Mouse (Mus musculus) kidney, embryonic 14.5 days (tissue): ENCODE measurements at regions not wholly inside any gene's neighbourhood (a gene's known extent, or its start where the extent isn't known, plus 50 kb on each side); places are given as distances from the start of the nearest gene placed in this dataset.

Source experiments
- ATAC-seq: fragments of 200-750 bp; cut with Nextera tagmentation; 2 replicates; pipeline ENCODE4 v1.8.0; 2017; ENCODE audit warnings: moderate number of reproducible peaks, mild to moderate bottlenecking, moderate TSS enrichment, moderate library complexity; ENCODE audit not compliant: low FRiP score, low TSS enrichment
- H3K27ac ChIP-seq: fragments of 300-500 bp; sonication (generic); 2 replicates; pipeline ENCODE4 v1.5.1; 2014; ENCODE audit warnings: low read depth, mild to moderate bottlenecking, low read length, moderate library complexity, mixed read lengths
- H3K27me3 ChIP-seq: fragments of 300-500 bp; sonication (generic); 2 replicates; pipeline ENCODE4 v1.6.1; 2014; ENCODE audit warnings: mild to moderate bottlenecking, low read length; ENCODE audit not compliant: control insufficient read depth, insufficient read depth
- H3K36me3 ChIP-seq: fragments of 300-500 bp; sonication (generic); 2 replicates; pipeline ENCODE4 v1.6.1; 2014; ENCODE audit warnings: low read length, mixed read lengths; ENCODE audit not compliant: control insufficient read depth, insufficient read depth
- H3K4me1 ChIP-seq: fragments of 300-500 bp; sonication (generic); 2 replicates; pipeline ENCODE4 v1.6.1; 2014; ENCODE audit warnings: low read length, mixed read lengths; ENCODE audit not compliant: control insufficient read depth, insufficient read depth
- H3K4me2 ChIP-seq: fragments of 300-500 bp; sonication (generic); replicated peaks from 2 replicates; pipeline ENCODE4 v1.6.1; 2014; ENCODE audit warnings: low read depth, mild to moderate bottlenecking, low read length
- H3K4me3 ChIP-seq: fragments of 300-500 bp; sonication (generic); 2 replicates; pipeline ENCODE4 v1.5.1; 2014; ENCODE audit warnings: mild to moderate bottlenecking, low read length
- H3K9ac ChIP-seq: fragments of 300-500 bp; sonication (generic); 2 replicates; pipeline ENCODE4 v1.6.1; 2014; ENCODE audit warnings: low read depth, mild to moderate bottlenecking, low read length, moderate library complexity
- H3K9me3 ChIP-seq: fragments of 300-500 bp; sonication (generic); 2 replicates; pipeline ENCODE4 v1.6.1; 2016; ENCODE audit warnings: low read length; ENCODE audit not compliant: control insufficient read depth
- WGBS: fragments of 180-500 bp; shearing (Covaris S2); extraction: QIAGEN DNeasy Blood & Tissue Kit; methylation state at CpG from one replicate; pipeline ENCODE4 v1.1.7; 2014; 5-methylcytosine and 5-hydroxymethylcytosine counted together

- H3K36me3 ChIP-seq, result no peaks in the 10 kb centered on the region
- WGBS, result 93% methylated on average over 2 of the region's 2 CpGs
- H3K4me3 ChIP-seq, result no peak overlapping the region
- H3K27ac ChIP-seq, result no peak overlapping the region
- no peak for ATAC-seq
- no peaks in the 10 kb centered on the region for H3K27me3 ChIP-seq
- H3K9me3 ChIP-seq, result no peaks in the 10 kb centered on the region
- no peak overlapping the region for H3K4me2 ChIP-seq
- H3K4me1 ChIP-seq, result peaks cover 36% of the 10 kb centered on the region
- H3K9ac ChIP-seq, result no peak overlapping the region
These were observed 127.1 kb upstream of the Ncam1 start for GRCm38 (mm10) chr9:49925796-49926195.

GRCm38 (mm10) chr9:49923981-49924501 lies 125.3 kb upstream of the Ncam1 start:
- WGBS, result 10% methylated on average over 4 of the region's 4 CpGs
- H3K9me3 ChIP-seq, result no peaks in the 10 kb centered on the region
- ATAC-seq, result peak; percentile 47

GRCm38 (mm10) chr9:49922770-49923169 lies 124.0 kb upstream of the Ncam1 start:
- Histone ChIP-seq H3K36me3 (no peaks in the 10 kb centered on the region), H3K9me3 (no peaks in the 10 kb centered on the region), H3K27me3 (no peaks in the 10 kb centered on the region), H3K9ac (0 out of 2 replicates have a peak overlapping the region, but pooled peaks have one; percentile 1), H3K27ac (peak overlapping the region; percentile 96), H3K4me1 (peaks cover 46% of the 10 kb centered on the region), H3K4me3 (no peak overlapping the region), H3K4me2 (no peak overlapping the region; the same call in 1 of the 2 replicates)
- peak; percentile 51 for ATAC-seq
- WGBS, result 13% methylated on average over 3 of the region's 3 CpGs

More at GRCm38 (mm10) chr9:49923981-49924501, 125.3 kb upstream of the Ncam1 start:
- H3K27me3 ChIP-seq, result no peaks in the 10 kb centered on the region
- peak overlapping the region; percentile 96; the same call in 1 of the 2 replicates for H3K27ac ChIP-seq
- H3K4me1 ChIP-seq, result peaks cover 36% of the 10 kb centered on the region
- H3K36me3 ChIP-seq, result no peaks in the 10 kb centered on the region
- H3K9ac ChIP-seq, result no peak overlapping the region
- no peak overlapping the region for H3K4me2 ChIP-seq
- no peak overlapping the region for H3K4me3 ChIP-seq

GRCm38 (mm10) chr9:49922162-49922561 lies 123.4 kb upstream of the Ncam1 start:
- peak; percentile 90 for ATAC-seq
- Histone ChIP-seq H3K27me3 (no peaks in the 10 kb centered on the region), H3K4me2 (no peak overlapping the region; the same call in 1 of the 2 replicates), H3K9me3 (no peaks in the 10 kb centered on the region), H3K4me1 (peaks cover 51% of the 10 kb centered on the region), H3K36me3 (no peaks in the 10 kb centered on the region), H3K9ac (0 out of 2 replicates have a peak overlapping the region, but pooled peaks have one; percentile 1), H3K27ac (peak overlapping the region; percentile 96), H3K4me3 (no peak overlapping the region)
- WGBS, result 3% methylated on average over 2 of the region's 2 CpGs

GRCm38 (mm10) chr9:49921306-49921705 lies 122.6 kb upstream of the Ncam1 start:
- Histone ChIP-seq H3K4me2 (no peak overlapping the region), H3K4me1 (peaks cover 51% of the 10 kb centered on the region), H3K27me3 (no peaks in the 10 kb centered on the region), H3K36me3 (no peaks in the 10 kb centered on the region), H3K9ac (no peak overlapping the region), H3K9me3 (no peaks in the 10 kb centered on the region), H3K4me3 (no peak overlapping the region), H3K27ac (peak overlapping the region; percentile 42; the same call in 1 of the 2 replicates)
- no peak for ATAC-seq
- WGBS, result 70% methylated on average over 3 of the region's 3 CpGs

GRCm38 (mm10) chr9:49915046-49915719 lies 116.5 kb upstream of the Ncam1 start:
- WGBS, result 77% methylated on average over 4 of the region's 4 CpGs
- peak; percentile 22; the same call in 1 of the 2 replicates for ATAC-seq

GRCm38 (mm10) chr9:49913677-49914076 lies 115.0 kb upstream of the Ncam1 start:
- 36% methylated on average over 4 of the region's 4 CpGs for WGBS

More at GRCm38 (mm10) chr9:49915046-49915719, 116.5 kb upstream of the Ncam1 start:
- Histone ChIP-seq H3K9me3 (no peaks in the 10 kb centered on the region), H3K27ac (no peak overlapping the region), H3K4me2 (no peak overlapping the region), H3K9ac (no peak overlapping the region), H3K4me1 (peaks cover 26% of the 10 kb centered on the region), H3K4me3 (no peak overlapping the region), H3K36me3 (no peaks in the 10 kb centered on the region), H3K27me3 (no peaks in the 10 kb centered on the region)

GRCm38 (mm10) chr9:49912306-49912705 lies 113.6 kb upstream of the Ncam1 start:
- Histone ChIP-seq H3K4me3 (no peak overlapping the region), H3K4me1 (peaks cover 12% of the 10 kb centered on the region), H3K36me3 (no peaks in the 10 kb centered on the region), H3K9ac (no peak overlapping the region), H3K27ac (no peak overlapping the region; the same call in 1 of the 2 replicates), H3K4me2 (no peak overlapping the region), H3K9me3 (no peaks in the 10 kb centered on the region), H3K27me3 (no peaks in the 10 kb centered on the region)
- ATAC-seq, result no peak
- 73% methylated on average over 1 of the region's 1 CpGs for WGBS

More at GRCm38 (mm10) chr9:49913677-49914076, 115.0 kb upstream of the Ncam1 start:
- Histone ChIP-seq H3K9me3 (no peaks in the 10 kb centered on the region), H3K4me2 (no peak overlapping the region), H3K27ac (no peak overlapping the region), H3K27me3 (no peaks in the 10 kb centered on the region), H3K9ac (no peak overlapping the region), H3K4me3 (no peak overlapping the region), H3K36me3 (no peaks in the 10 kb centered on the region), H3K4me1 (peaks cover 25% of the 10 kb centered on the region)
- peak; percentile 83 for ATAC-seq

- H3K27ac ChIP-seq, result no peak overlapping the region
- no peak overlapping the region for H3K4me3 ChIP-seq
- 0 out of 2 replicates have a peak, but pooled peaks cover 6% of the 10 kb centered on the region for H3K4me1 ChIP-seq
- no peaks in the 10 kb centered on the region for H3K9me3 ChIP-seq
- no peaks in the 10 kb centered on the region for H3K27me3 ChIP-seq
- H3K9ac ChIP-seq, result no peak overlapping the region
- H3K36me3 ChIP-seq, result no peaks in the 10 kb centered on the region
- ATAC-seq, result no peak
- WGBS, result 53% methylated on average over 4 of the region's 4 CpGs
- no peak overlapping the region for H3K4me2 ChIP-seq
These were observed 107.6 kb upstream of the Ncam1 start for GRCm38 (mm10) chr9:49906306-49906705.
